Mouse (Mus musculus) frontal cortex, adult (tissue): ENCODE data around the gene Defa37.
"Not testable (repeated sequence)": the region's sequence is repeated elsewhere in the genome, so short reads cannot be mapped to it uniquely, and the experiment has no call there.

Experiments used
- ATAC-seq: cut with Nextera tagmentation; 2 replicates; pipeline ENCODE4 v1.9.2; 2017; ENCODE audit warnings: mild to moderate bottlenecking, moderate library complexity, mixed read lengths; ENCODE audit not compliant: low TSS enrichment

The Defa37 gene

GRCm38 (mm10) chr8:21565086-21565485 lies at the start of gene Defa37:
Gene Defa37 (plus strand): TSS chr8:21565386.
- not testable (repeated sequence) for ATAC-seq

- not testable (repeated sequence) for ATAC-seq
Measured at GRCm38 (mm10) chr8:21528732-21529131, 36.5 kb upstream of the Defa37 start, which contains the start of gene Defa32. Gene Defa32 (plus strand): TSS chr8:21529032.

GRCm38 (mm10) chr8:21582706-21583105 lies 17.5 kb downstream of the Defa37 start, which contains the start of gene Defa28:
Gene Defa28 (plus strand): TSS chr8:21583006.
- ATAC-seq = not testable (repeated sequence)

GRCm38 (mm10) chr8:21594408-21594807 lies 29.2 kb downstream of the Defa37 start, which contains the start of gene Gm7861:
Gene Gm7861 (minus strand): TSS chr8:21594508.
- ATAC-seq = not testable (repeated sequence)
